Comparison of ENCODE assay signal across 19 mouse cellular contexts in genomic region chr6:64450770-64451169, GRCm38 (mm10).
DNase-seq lines count a peak whose midpoint lies in the region; ATAC-seq and TF ChIP-seq lines count a peak whose summit lies in the region.
"Had no signal": no experiment of that assay in that cellular context is flagged by ENCODE, and none has a peak within 500 bp of the region (broad histone marks: within the 10 kb centered on the region; RNA-seq: fewer than 3 reads in every experiment).

No protein-coding gene starts in this region.

- no peaks in the 10 kb centered on the region for H3K9me3 ChIP-seq in limb, embryonic 14.5 days (ENCODE audit: control insufficient read depth, low read length)
- no peaks in the 10 kb centered on the region for H3K9me3 ChIP-seq in limb, embryonic 10.5 days (replicated peaks)
- no peaks in the 10 kb centered on the region for H3K9me3 ChIP-seq in lung, embryonic 16.5 days (ENCODE audit: control insufficient read depth, low read length)
- H3K9me3 ChIP-seq: embryonic facial prominence, embryonic 12.5 days; forebrain, embryonic 13.5 days; forebrain, embryonic 15.5 days had no signal

- no peak for ATAC-seq in limb, embryonic 14.5 days (ENCODE audit: low FRiP score, low read depth)
- peak; percentile 51; the same call in 1 of the 2 replicates for ATAC-seq in lung, embryonic 16.5 days (ENCODE audit: low read depth)
- ATAC-seq: forebrain, embryonic 13.5 days; forebrain, embryonic 15.5 days; forebrain, postnatal 0 days had no signal

- no peak overlapping the region for H3K4me3 ChIP-seq in limb, embryonic 14.5 days (replicated peaks; ENCODE audit: low read length)
- no peak overlapping the region for H3K4me3 ChIP-seq in limb, embryonic 10.5 days
- H3K4me3 ChIP-seq in lung, embryonic 16.5 days (ENCODE audit: low read length) = no peak overlapping the region
- H3K4me3 ChIP-seq: embryonic facial prominence, embryonic 12.5 days; forebrain, embryonic 13.5 days; forebrain, embryonic 15.5 days had no signal

- H3K36me3 ChIP-seq in limb, embryonic 14.5 days (ENCODE audit: control insufficient read depth, insufficient read depth, low read length) = no peaks in the 10 kb centered on the region
- no peaks in the 10 kb centered on the region for H3K36me3 ChIP-seq in limb, embryonic 10.5 days
- H3K36me3 ChIP-seq in lung, embryonic 16.5 days (ENCODE audit: control insufficient read depth, insufficient read depth, low read length) = no peaks in the 10 kb centered on the region
- H3K36me3 ChIP-seq: embryonic facial prominence, embryonic 12.5 days; forebrain, embryonic 15.5 days had no signal

- no peaks in the 10 kb centered on the region for H3K4me1 ChIP-seq in limb, embryonic 14.5 days (ENCODE audit: control insufficient read depth, insufficient read depth, low read length)
- no peaks in the 10 kb centered on the region for H3K4me1 ChIP-seq in limb, embryonic 10.5 days
- H3K4me1 ChIP-seq in lung, embryonic 16.5 days (replicated peaks; ENCODE audit: control insufficient read depth, insufficient read depth, low read length) = no peaks in the 10 kb centered on the region
- H3K4me1 ChIP-seq: embryonic facial prominence, embryonic 12.5 days; forebrain, embryonic 13.5 days; forebrain, embryonic 15.5 days had no signal

- DNase-seq in limb, embryonic 14.5 days (ENCODE audit: low spot score) = peak; percentile 27
- DNase-seq in limb, embryonic 10.5 days (ENCODE audit: low spot score) = no peak
- no peak for DNase-seq in lung, postnatal 4 days
- no peak for DNase-seq in liver
- DNase-seq: adrenal gland, adult 2 months; adrenal gland, postnatal 10 days; adrenal gland, postnatal 25 days; cerebellum, adult 11 months; cerebellum, adult 18-20 months; cerebellum, adult 8-10 months; cerebellum, adult 9-11 months; cerebellum, postnatal 14 days; cerebellum, postnatal 36 days; embryo, embryonic 11 days had no signal

- H3K4me2 ChIP-seq in limb, embryonic 14.5 days (replicated peaks; ENCODE audit: low read depth, low read length, severe bottlenecking) = no peak overlapping the region
- H3K4me2 ChIP-seq in lung, embryonic 16.5 days (ENCODE audit: low read depth, low read length) = no peak overlapping the region
- H3K4me2 ChIP-seq: embryonic facial prominence, embryonic 12.5 days; forebrain, embryonic 13.5 days; forebrain, embryonic 15.5 days had no signal

- no peaks in the 10 kb centered on the region for H3K27me3 ChIP-seq in limb, embryonic 14.5 days (ENCODE audit: control insufficient read depth, insufficient read depth, low read length)
- H3K27me3 ChIP-seq in limb, embryonic 10.5 days (ENCODE audit: low read depth, poor library complexity, severe bottlenecking) = no peaks in the 10 kb centered on the region
- H3K27me3 ChIP-seq in lung, embryonic 16.5 days (ENCODE audit: control insufficient read depth, insufficient read depth, low read depth, low read length) = no peaks in the 10 kb centered on the region
- H3K27me3 ChIP-seq: embryonic facial prominence, embryonic 12.5 days; forebrain, embryonic 13.5 days; forebrain, embryonic 15.5 days had no signal

- TF ChIP-seq POLR2A in limb, embryonic 14.5 days (IDR thresholded peaks at IDR 0.05; ENCODE audit: borderline replicate concordance, extremely low read depth, insufficient read depth, insufficient read length) = no peak

- H3K27ac ChIP-seq in limb, embryonic 14.5 days (replicated peaks; ENCODE audit: low read depth, low read length) = no peak overlapping the region
- H3K27ac ChIP-seq in limb, embryonic 10.5 days = no peak overlapping the region
- H3K27ac ChIP-seq in lung, embryonic 16.5 days (ENCODE audit: low read length) = no peak overlapping the region
- H3K27ac ChIP-seq: embryonic facial prominence, embryonic 12.5 days; forebrain, embryonic 13.5 days; forebrain, embryonic 15.5 days had no signal

- 45% methylated on average over 3 of the region's 3 CpGs for WGBS in limb, embryonic 14.5 days
- 96% methylated on average over 3 of the region's 3 CpGs for WGBS in limb, embryonic 10.5 days
- 64% methylated on average over 3 of the region's 3 CpGs for WGBS in lung, embryonic 16.5 days

- H3K9ac ChIP-seq in limb, embryonic 14.5 days (ENCODE audit: low read depth, low read length, severe bottlenecking) = no peak overlapping the region
- H3K9ac ChIP-seq in lung, embryonic 16.5 days (ENCODE audit: low read length) = no peak overlapping the region
- H3K9ac ChIP-seq: embryonic facial prominence, embryonic 12.5 days; forebrain, embryonic 13.5 days; forebrain, embryonic 15.5 days; forebrain, postnatal 0 days had no signal
